Mouse (Mus musculus) ES-Bruce4 (cell line): Measurements from ENCODE around the gene Lipc.

Experiments
- CTCF ChIP-seq: IDR thresholded peaks from one replicate; pipeline ENCODE4 v1.8.1; 2011; ENCODE audit warnings: low read depth, low read length
- POLR2A ChIP-seq: IDR thresholded peaks from one replicate; pipeline ENCODE4 v1.8.1; 2011; ENCODE audit warnings: low read length; ENCODE audit not compliant: insufficient read depth

GRCm38 (mm10) chr9:70878157-70878556 lies 73.9 kb downstream of the Lipc start:
- TF ChIP-seq POLR2A: no peak
- TF ChIP-seq CTCF: no peak
